Mouse (Mus musculus) G1E (cell line): Measurements from ENCODE around the gene Mgam. TPM values are rescaled to one million over a fixed set of nuclear protein-coding genes. Genes with fewer than 3 reads are reported as not detected.
"Not testable (repeated sequence)": the region's sequence is repeated elsewhere in the genome, so short reads cannot be mapped to it uniquely, and the experiment has no call there.

ENCODE experiments used
- ATAC-seq: 2 replicates; pipeline ENCODE4 v1.8.0; 2016; ENCODE audit warnings: mild to moderate bottlenecking; ENCODE audit not compliant: insufficient number of reproducible peaks, poor library complexity, low FRiP score, severe bottlenecking; ENCODE audit errors: extremely low read depth
- DNase-seq: peaks from one replicate; pipeline ENCODE4 v3.0.0; 2012; ENCODE audit warnings: low spot score
- H3K27me3 ChIP-seq: 2 replicates; pipeline ENCODE4 v1.6.1; 2012; ENCODE audit warnings: mild to moderate bottlenecking, low read length, inconsistent platforms; ENCODE audit not compliant: insufficient read depth
- H3K36me3 ChIP-seq: replicated peaks from 2 replicates; pipeline ENCODE3; 2012; ENCODE audit warnings: mild to moderate bottlenecking, inconsistent platforms
- H3K4me1 ChIP-seq: 2 replicates; pipeline ENCODE4 v1.6.1; 2012; ENCODE audit warnings: low read depth, low read length, inconsistent platforms, mixed read lengths; ENCODE audit not compliant: insufficient read depth
- H3K4me3 ChIP-seq: 2 replicates; pipeline ENCODE4 v1.5.1; 2012; ENCODE audit warnings: low read depth, mild to moderate bottlenecking, inconsistent platforms, low read length, moderate library complexity, mixed read lengths
- H3K9me3 ChIP-seq: replicated peaks from 2 replicates; pipeline ENCODE4 v1.6.1; 2012; ENCODE audit warnings: inconsistent platforms
- CTCF ChIP-seq: IDR thresholded peaks from 2 replicates; pipeline ENCODE4 v1.5.1; 2012; ENCODE audit warnings: low read depth, low read length, inconsistent platforms, mixed read lengths
- GATA1 ChIP-seq: IDR thresholded peaks from 2 replicates; pipeline ENCODE4 v1.6.1; 2012; ENCODE audit warnings: borderline replicate concordance, low read length, inconsistent platforms, mixed read lengths
- GATA2 ChIP-seq: IDR thresholded peaks from 2 replicates; pipeline ENCODE4 v1.6.1; 2012; ENCODE audit warnings: low read depth, low read length, inconsistent platforms, borderline replicate concordance
- POLR2AphosphoS5 ChIP-seq: IDR thresholded peaks from 2 replicates; pipeline ENCODE4 v1.6.1; 2012; ENCODE audit warnings: low read depth, low read length, inconsistent platforms; ENCODE audit not compliant: insufficient replicate concordance
- TAL1 ChIP-seq: conservative IDR thresholded peaks from 2 replicates; pipeline ENCODE4 v1.6.1; 2012; ENCODE audit warnings: low read depth, low read length, inconsistent platforms, mixed read lengths
- polyA plus RNA-seq: library from polyadenylated mRNA; stranded (reverse); fragments of >175 nt; gene quantifications from 2 replicates; pipeline ENCODE4 v1.2.3, GENCODE M21; 2012
- total RNA-seq, 2 experiments: library from RNA; stranded (forward) in 1 of 2; stranded (reverse) in 1 of 2; fragments of 200-1000 nt in 1 of 2; fragments of >200 nt in 1 of 2; fragmentation: Nextera tagmentation in 1 of 2; gene quantifications; 2 replicates each; pipeline ENCODE4 v1.2.3; 2014 to 2017

Mgam gene
- total and polyA plus RNA-seq, 3 experiments, result 0.05 TPM; not detected in 2

DNA sequence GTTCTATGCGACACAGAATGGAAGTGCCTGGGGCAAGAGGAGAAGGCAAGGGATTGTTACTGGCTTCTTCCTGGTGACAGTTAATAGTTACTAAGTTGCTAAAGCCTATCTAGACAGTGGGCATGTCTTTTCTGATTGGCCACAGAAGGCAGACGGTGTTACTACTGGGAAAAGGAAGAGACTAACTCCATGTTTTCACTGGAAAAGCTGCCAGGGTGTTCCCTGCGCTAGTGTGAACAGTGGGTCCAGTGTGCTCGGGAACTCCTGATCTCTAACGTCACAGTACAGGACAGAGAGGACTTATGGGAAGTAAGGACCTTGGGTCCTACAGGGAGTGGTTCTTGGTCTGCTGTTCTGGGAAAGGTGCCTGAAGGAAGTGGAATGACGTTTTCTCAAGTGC, 6.9 kb downstream of the Mgam start:
- Histone ChIP-seq H3K4me1 (no peaks in the 10 kb centered on the region), H3K4me3 (no peak overlapping the region), H3K9me3 (no peaks in the 10 kb centered on the region), H3K36me3 (no peaks in the 10 kb centered on the region), H3K27me3 (no peaks in the 10 kb centered on the region)
- TF ChIP-seq GATA1, result no peak
- TF ChIP-seq CTCF, result no peak
- TF ChIP-seq GATA2, result no peak
- TF ChIP-seq POLR2AphosphoS5, result no peak
- no peak for TF ChIP-seq TAL1
- DNase-seq, result no peak
- no peak for ATAC-seq

DNA sequence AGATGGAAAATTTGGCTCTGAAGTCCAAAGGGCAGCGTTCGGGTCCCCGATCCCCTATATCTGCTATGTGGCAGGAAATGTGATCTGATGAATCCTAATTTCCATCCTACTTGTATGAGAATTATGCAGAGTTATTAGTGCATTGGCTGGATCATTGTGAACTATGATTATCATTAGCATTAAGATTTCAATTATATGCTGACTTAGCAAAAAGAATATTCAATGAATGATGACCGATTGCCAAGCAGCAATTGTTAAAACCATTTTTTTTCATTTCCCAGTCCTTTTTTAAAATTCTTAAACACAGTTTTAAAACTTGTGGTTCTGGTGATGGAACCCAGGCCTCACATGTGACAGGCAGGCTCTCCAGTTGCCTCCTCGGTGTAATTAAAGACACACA, 9.1 kb downstream of the Mgam start:
- Histone ChIP-seq H3K4me1 (no peaks in the 10 kb centered on the region), H3K27me3 (no peaks in the 10 kb centered on the region), H3K36me3 (no peaks in the 10 kb centered on the region), H3K4me3 (no peak overlapping the region), H3K9me3 (no peaks in the 10 kb centered on the region)
- no peak for DNase-seq
- ATAC-seq, result no peak
- TF ChIP-seq GATA1 (no peak), GATA2 (no peak)

GRCm38 (mm10) chr6:40640710-40641538, 12.3 kb downstream of the Mgam start:
- no peaks in the 10 kb centered on the region for H3K36me3 ChIP-seq
- H3K9me3 ChIP-seq, result no peaks in the 10 kb centered on the region
- no peaks in the 10 kb centered on the region for H3K4me1 ChIP-seq
- H3K4me3 ChIP-seq, result no peak overlapping the region
- ATAC-seq (no peak), DNase-seq (no peak)
- H3K27me3 ChIP-seq, result no peaks in the 10 kb centered on the region; the same call in 1 of the 2 replicates
- no peak for TF ChIP-seq POLR2AphosphoS5
- no peak for TF ChIP-seq CTCF
- no peak for TF ChIP-seq TAL1
- no peak for TF ChIP-seq GATA2
- no peak for TF ChIP-seq GATA1

- H3K27me3 ChIP-seq, result no peaks in the 10 kb centered on the region; the same call in 1 of the 2 replicates
- no peak overlapping the region for H3K4me3 ChIP-seq
- H3K4me1 ChIP-seq, result no peaks in the 10 kb centered on the region
- no peak for ATAC-seq
- H3K36me3 ChIP-seq, result no peaks in the 10 kb centered on the region
- DNase-seq, result no peak
- no peak for TF ChIP-seq POLR2AphosphoS5
- no peak for TF ChIP-seq CTCF
- TF ChIP-seq GATA1, result no peak
- TF ChIP-seq TAL1, result no peak
- TF ChIP-seq GATA2, result no peak
- no peaks in the 10 kb centered on the region for H3K9me3 ChIP-seq
These were observed 17.1 kb downstream of the Mgam start for GRCm38 (mm10) chr6:40645701-40646100.

- TF ChIP-seq TAL1, result no peak
- TF ChIP-seq GATA1, result no peak
- TF ChIP-seq GATA2, result no peak
- TF ChIP-seq POLR2AphosphoS5, result no peak
- no peak for TF ChIP-seq CTCF
- H3K27me3 ChIP-seq, result no peaks in the 10 kb centered on the region
- H3K4me1 ChIP-seq, result no peaks in the 10 kb centered on the region
- no peaks in the 10 kb centered on the region for H3K36me3 ChIP-seq
- no peaks in the 10 kb centered on the region for H3K9me3 ChIP-seq
- DNase-seq (no peak), ATAC-seq (no peak)
- H3K4me3 ChIP-seq, result no peak overlapping the region
These were observed 22.3 kb downstream of the Mgam start for GRCm38 (mm10) chr6:40650953-40651352.

- TF ChIP-seq GATA2, result no peak
- TF ChIP-seq POLR2AphosphoS5, result no peak
- no peak for DNase-seq
- no peaks in the 10 kb centered on the region for H3K36me3 ChIP-seq
- ATAC-seq, result no peak
- no peaks in the 10 kb centered on the region for H3K4me1 ChIP-seq
- no peaks in the 10 kb centered on the region for H3K9me3 ChIP-seq
- H3K27me3 ChIP-seq, result no peaks in the 10 kb centered on the region
- H3K4me3 ChIP-seq, result no peak overlapping the region
These were observed 32.3 kb downstream of the Mgam start for GRCm38 (mm10) chr6:40660930-40661329.

GRCm38 (mm10) chr6:40689180-40689579, 60.5 kb downstream of the Mgam start:
- no peak overlapping the region for H3K4me3 ChIP-seq
- no peaks in the 10 kb centered on the region for H3K27me3 ChIP-seq
- H3K9me3 ChIP-seq, result no peaks in the 10 kb centered on the region
- ATAC-seq, result no peak
- no peaks in the 10 kb centered on the region for H3K4me1 ChIP-seq
- DNase-seq, result no peak
- no peak for TF ChIP-seq TAL1
- no peak for TF ChIP-seq GATA1
- TF ChIP-seq CTCF, result no peak
- no peaks in the 10 kb centered on the region for H3K36me3 ChIP-seq

- DNase-seq, H3K4me1 ChIP-seq, H3K9me3 ChIP-seq, H3K4me3 ChIP-seq, ATAC-seq, H3K36me3 ChIP-seq, H3K27me3 ChIP-seq: not testable (repeated sequence)
These were observed 63.4 kb downstream of the Mgam start for GRCm38 (mm10) chr6:40692007-40692406.

DNA sequence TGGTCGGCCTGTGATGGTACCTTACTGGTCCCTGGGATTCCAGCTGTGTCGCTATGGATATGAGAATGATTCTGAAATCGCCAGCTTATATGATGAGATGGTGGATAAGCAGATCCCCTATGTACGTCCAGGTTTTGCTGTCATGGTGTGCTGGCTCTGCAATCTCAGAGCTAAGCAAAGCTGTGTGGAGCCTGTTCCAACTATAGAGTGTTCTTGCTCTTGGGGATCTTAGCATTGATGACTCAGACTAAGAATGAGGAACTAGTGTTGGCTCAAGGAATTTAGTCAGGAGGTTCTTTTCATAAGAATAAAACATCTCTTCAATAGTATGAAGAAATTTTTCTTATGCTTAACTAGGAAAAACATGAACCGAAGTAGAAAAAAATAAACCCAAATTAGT, 84.9 kb downstream of the Mgam start:
- not testable (repeated sequence) for H3K36me3 ChIP-seq, H3K4me1 ChIP-seq, ATAC-seq, H3K4me3 ChIP-seq, H3K27me3 ChIP-seq, H3K9me3 ChIP-seq, DNase-seq
